Mouse (Mus musculus) CH12.LX (cell line): Measurements from ENCODE around the gene Tm7sf3. TPM values are rescaled to one million over a fixed set of nuclear protein-coding genes. Genes with fewer than 3 reads are reported as not detected.

Experiments
- DNase-seq: peaks from one replicate; pipeline ENCODE4 v3.0.0-alpha.2; 2013; ENCODE audit errors: extremely low read depth
- H3K27ac ChIP-seq: 2 replicates; pipeline ENCODE4 v1.5.1; 2012; ENCODE audit warnings: low read depth, mild to moderate bottlenecking, control low read depth, moderate library complexity; ENCODE audit not compliant: insufficient read depth
- H3K27me3 ChIP-seq: replicated peaks from 2 replicates; pipeline ENCODE3; 2012; ENCODE audit warnings: inconsistent platforms
- H3K36me3 ChIP-seq, 2 experiments: replicated peaks in 1 of 2; 2 replicates each; pipeline versions ENCODE3 to v1.6.1; 2012; ENCODE audit warnings: inconsistent platforms in 1 of 2, low read length in 1 of 2, mild to moderate bottlenecking in 1 of 2, mixed read lengths in 1 of 2, moderate library complexity in 1 of 2; ENCODE audit not compliant: control insufficient read depth in 1 of 2, insufficient read depth in 1 of 2
- H3K4me1 ChIP-seq, 2 experiments: 2 replicates each; pipeline ENCODE4 v1.6.1; 2012; ENCODE audit warnings: inconsistent platforms in 1 of 2, moderate library complexity in 1 of 2; ENCODE audit not compliant: insufficient read depth in 2 of 2, control insufficient read depth in 1 of 2
- H3K4me2 ChIP-seq: 2 replicates; pipeline ENCODE4 v1.6.1; 2012; ENCODE audit warnings: low read depth, mild to moderate bottlenecking, control low read depth; ENCODE audit not compliant: poor library complexity, insufficient read depth, severe bottlenecking
- H3K4me3 ChIP-seq, 3 experiments: fragments of 150-350 bp in 1 of 3; sonication (generic) in 1 of 3; replicated peaks in 1 of 3; 2 replicates each; pipeline versions ENCODE3 to v1.5.1; 2011 to 2012; ENCODE audit warnings: low read depth in 2 of 3, low read length in 2 of 3, mild to moderate bottlenecking in 2 of 3, moderate library complexity in 2 of 3, control low read depth in 1 of 3, improper control_type of control experiment in 1 of 3, inconsistent platforms in 1 of 3, mixed read lengths in 1 of 3; ENCODE audit not compliant: poor library complexity in 1 of 3
- H3K79me2 ChIP-seq: replicated peaks from 2 replicates; pipeline ENCODE4 v1.6.1; 2012; ENCODE audit warnings: mild to moderate bottlenecking, moderate library complexity; ENCODE audit not compliant: control insufficient read depth, poor library complexity, insufficient read depth, severe bottlenecking; ENCODE audit errors: extremely low read depth
- H3K9ac ChIP-seq: 2 replicates; pipeline ENCODE4 v1.6.1; 2012; ENCODE audit warnings: low read depth, mild to moderate bottlenecking, control low read depth, moderate library complexity; ENCODE audit not compliant: insufficient read depth
- H3K9me3 ChIP-seq: replicated peaks from 2 replicates; pipeline ENCODE3; 2012; ENCODE audit warnings: low read length, inconsistent platforms, mixed read lengths
- BHLHE40 ChIP-seq: IDR thresholded peaks from 2 replicates; pipeline ENCODE4 v1.6.1; 2011; ENCODE audit warnings: mild to moderate bottlenecking, low read depth, low read length, improper control_type of control experiment
- CHD1 ChIP-seq: IDR thresholded peaks from 2 replicates; pipeline ENCODE4 v1.6.1; 2012; ENCODE audit warnings: low read depth, low read length, improper control_type of control experiment, inconsistent platforms
- CHD2 ChIP-seq: IDR thresholded peaks from 2 replicates; pipeline ENCODE4 v1.6.1; 2011; ENCODE audit warnings: low read length, improper control_type of control experiment
- CTCF ChIP-seq, 2 experiments: IDR thresholded peaks in 1 of 2; conservative IDR thresholded peaks in 1 of 2; 2 replicates each; pipeline ENCODE4 v1.5.1; 2011 to 2012; ENCODE audit warnings: low read depth in 2 of 2, low read length in 2 of 2, improper control_type of control experiment in 1 of 2, inconsistent platforms in 1 of 2, mild to moderate bottlenecking in 1 of 2, moderate library complexity in 1 of 2
- E2F4 ChIP-seq: IDR thresholded peaks from 2 replicates; pipeline ENCODE4 v1.6.1; 2011; ENCODE audit warnings: low read depth, low read length, improper control_type of control experiment; ENCODE audit not compliant: insufficient replicate concordance
- ELF1 ChIP-seq: IDR thresholded peaks from 2 replicates; pipeline ENCODE4 v1.6.1; 2014; ENCODE audit warnings: low read depth, mild to moderate bottlenecking, inconsistent platforms, low read length, improper control_type of control experiment
- EP300 ChIP-seq: IDR thresholded peaks from 2 replicates; pipeline ENCODE4 v1.6.1; 2011; ENCODE audit warnings: low read length, improper control_type of control experiment
- ETS1 ChIP-seq: conservative IDR thresholded peaks from 2 replicates; pipeline ENCODE4 v1.6.1; 2012; ENCODE audit warnings: low read depth, mild to moderate bottlenecking, inconsistent platforms, low read length, improper control_type of control experiment, moderate library complexity
- GABPA ChIP-seq: IDR thresholded peaks from 2 replicates; pipeline ENCODE4 v1.6.1; 2012; ENCODE audit warnings: low read depth, low read length, improper control_type of control experiment, inconsistent platforms; ENCODE audit not compliant: insufficient replicate concordance
- HCFC1 ChIP-seq: IDR thresholded peaks from 2 replicates; pipeline ENCODE4 v1.6.1; 2012; ENCODE audit warnings: low read depth, mild to moderate bottlenecking, inconsistent platforms, low read length, improper control_type of control experiment
- IRF4 ChIP-seq: IDR thresholded peaks from 2 replicates; pipeline ENCODE4 v1.6.1; 2014; ENCODE audit warnings: low read depth, mild to moderate bottlenecking, inconsistent platforms, low read length, improper control_type of control experiment
- JUN ChIP-seq: IDR thresholded peaks from 2 replicates; pipeline ENCODE4 v1.6.1; 2011; ENCODE audit warnings: low read depth, mild to moderate bottlenecking, low read length, improper control_type of control experiment, moderate library complexity; ENCODE audit not compliant: insufficient read depth
- JUND ChIP-seq: conservative IDR thresholded peaks from 2 replicates; pipeline ENCODE4 v1.6.1; 2011; ENCODE audit warnings: low read depth, low read length, improper control_type of control experiment
- KAT2A ChIP-seq: IDR thresholded peaks from 2 replicates; pipeline ENCODE4 v1.6.1; 2012; ENCODE audit warnings: low read length, improper control_type of control experiment, inconsistent platforms; ENCODE audit not compliant: insufficient replicate concordance
- MAFK ChIP-seq: IDR thresholded peaks from 2 replicates; pipeline ENCODE4 v1.6.1; 2011; ENCODE audit warnings: low read length, improper control_type of control experiment; ENCODE audit not compliant: insufficient replicate concordance
- MAX ChIP-seq: IDR thresholded peaks from 2 replicates; pipeline ENCODE4 v1.6.1; 2011; ENCODE audit warnings: low read length, improper control_type of control experiment
- MAZ ChIP-seq: IDR thresholded peaks from 2 replicates; pipeline ENCODE4 v1.6.1; 2012; ENCODE audit warnings: low read depth, mild to moderate bottlenecking, inconsistent platforms, low read length, improper control_type of control experiment, moderate library complexity
- MEF2A ChIP-seq: IDR thresholded peaks from 2 replicates; pipeline ENCODE4 v1.6.1; 2014; ENCODE audit warnings: low read depth, mild to moderate bottlenecking, inconsistent platforms, low read length, improper control_type of control experiment, borderline replicate concordance
- MXI1 ChIP-seq: IDR thresholded peaks from 2 replicates; pipeline ENCODE4 v1.6.1; 2011; ENCODE audit warnings: mild to moderate bottlenecking, low read depth, low read length, improper control_type of control experiment
- MYC ChIP-seq: IDR thresholded peaks from 2 replicates; pipeline ENCODE4 v1.6.1; 2011; ENCODE audit warnings: low read depth, mild to moderate bottlenecking, improper control_type of control experiment, low read length
- NELFE ChIP-seq: IDR thresholded peaks from 2 replicates; pipeline ENCODE4 v1.6.1; 2011; ENCODE audit warnings: low read depth, low read length, improper control_type of control experiment
- NRF1 ChIP-seq: IDR thresholded peaks from 2 replicates; pipeline ENCODE4 v1.6.1; 2014; ENCODE audit warnings: low read depth, mild to moderate bottlenecking, inconsistent platforms, low read length, improper control_type of control experiment, moderate library complexity
- PAX5 ChIP-seq: IDR thresholded peaks from 2 replicates; pipeline ENCODE4 v1.6.1; 2012; ENCODE audit warnings: low read length, inconsistent platforms, mixed read lengths
- POLR2A ChIP-seq: IDR thresholded peaks from 2 replicates; pipeline ENCODE4 v1.6.1; 2011; ENCODE audit warnings: low read depth, mild to moderate bottlenecking, improper control_type of control experiment, low read length
- POLR2AphosphoS2 ChIP-seq: IDR thresholded peaks from 2 replicates; pipeline ENCODE4 v1.6.1; 2011; ENCODE audit warnings: low read depth, low read length, improper control_type of control experiment
- RAD21 ChIP-seq: IDR thresholded peaks from 2 replicates; pipeline ENCODE4 v1.6.1; 2011; ENCODE audit warnings: low read depth, mild to moderate bottlenecking, low read length, improper control_type of control experiment, moderate library complexity
- RCOR1 ChIP-seq: conservative IDR thresholded peaks from 2 replicates; pipeline ENCODE4 v1.6.1; 2012; ENCODE audit warnings: low read depth, mild to moderate bottlenecking, inconsistent platforms, low read length, improper control_type of control experiment
- SIN3A ChIP-seq: IDR thresholded peaks from 2 replicates; pipeline ENCODE4 v1.6.1; 2012; ENCODE audit warnings: low read length, improper control_type of control experiment, inconsistent platforms
- SMC3 ChIP-seq: IDR thresholded peaks from 2 replicates; pipeline ENCODE4 v1.6.1; 2011; ENCODE audit warnings: low read depth, low read length, improper control_type of control experiment
- TBP ChIP-seq: conservative IDR thresholded peaks from 2 replicates; pipeline ENCODE4 v1.6.1; 2011; ENCODE audit warnings: low read depth, low read length, improper control_type of control experiment
- TCF12 ChIP-seq: IDR thresholded peaks from 2 replicates; pipeline ENCODE4 v1.6.1; 2014; ENCODE audit warnings: low read depth, mild to moderate bottlenecking, inconsistent platforms, low read length, improper control_type of control experiment
- UBTF ChIP-seq: IDR thresholded peaks from 2 replicates; pipeline ENCODE4 v1.6.1; 2012; ENCODE audit warnings: low read depth, mild to moderate bottlenecking, inconsistent platforms, low read length, improper control_type of control experiment, moderate library complexity
- USF1 ChIP-seq: IDR thresholded peaks from 2 replicates; pipeline ENCODE4 v1.6.1; 2014; ENCODE audit warnings: low read depth, mild to moderate bottlenecking, inconsistent platforms, low read length, improper control_type of control experiment
- USF2 ChIP-seq: conservative IDR thresholded peaks from 2 replicates; pipeline ENCODE4 v1.6.1; 2011; ENCODE audit warnings: low read depth, low read length, improper control_type of control experiment
- ZC3H11A ChIP-seq: IDR thresholded peaks from 2 replicates; pipeline ENCODE4 v1.6.1; 2012; ENCODE audit warnings: low read depth, mild to moderate bottlenecking, inconsistent platforms, low read length, improper control_type of control experiment
- ZKSCAN1 ChIP-seq: IDR thresholded peaks from 2 replicates; pipeline ENCODE4 v1.6.1; 2012; ENCODE audit warnings: low read depth, inconsistent platforms, low read length, improper control_type of control experiment, borderline replicate concordance
- ZMIZ1 ChIP-seq: IDR thresholded peaks from 2 replicates; pipeline ENCODE4 v1.6.1; 2012; ENCODE audit warnings: low read depth, mild to moderate bottlenecking, inconsistent platforms, low read length, improper control_type of control experiment
- ZNF384 ChIP-seq: IDR thresholded peaks from 2 replicates; pipeline ENCODE4 v1.6.1; 2012; ENCODE audit warnings: low read depth, low read length, improper control_type of control experiment, inconsistent platforms
- dilution Hi-C: fragments of 300-500 bp; cut with MboI; formaldehyde crosslinking; loops from 2 replicates; pipeline ENCODE4 v1.14.3; 2020; ENCODE audit warnings: low sequenced_read_pairs; ENCODE audit not compliant: extremely low pct_unique_long_range_greater_than_20kb, extremely low pct_ligation_motif_present
- in situ Hi-C: fragments of 300-500 bp; cut with MboI; formaldehyde crosslinking; loops from 3 replicates; pipeline ENCODE4 v1.14.3; 2019; ENCODE audit warnings: low sequenced_read_pairs, low pct_ligation_motif_present, low pct_unique_long_range_greater_than_20kb, mixed read lengths
- polyA plus RNA-seq: library from polyadenylated mRNA; unstranded; fragments of >175 nt; gene quantifications from 2 replicates; pipeline ENCODE4 v1.2.1, GENCODE M21; 2012; ENCODE audit warnings: low read depth; ENCODE audit not compliant: insufficient read length
- total RNA-seq, 2 experiments: library from RNA; depleted of rRNA; stranded (reverse); fragments of 300-350 nt in 1 of 2; fragments of >200 nt in 1 of 2; gene quantifications; 2 replicates each; pipeline ENCODE4 v1.2.3; 2012 to 2014

Tm7sf3 gene
- total and polyA plus RNA-seq, 3 experiments = 11.4 to 23.9 (median 13.4) TPM

GRCm38 (mm10) chr6:146640068-146640965, 2.3 kb downstream of the Tm7sf3 start:
- in situ Hi-C loops (loop anchor here (10.0 kb wide), 1 partner anchor 236 kb away; no protein-coding TSS in a partner anchor), dilution Hi-C loops (no loop called here)
- no peaks in the 10 kb centered on the region for H3K9me3 ChIP-seq
- no peak overlapping the region for H3K4me2 ChIP-seq
- H3K79me2 ChIP-seq = peaks cover 8% of the 10 kb centered on the region; the same call in 1 of the 2 replicates
- no peak overlapping the region for H3K27ac ChIP-seq
- H3K36me3 ChIP-seq = no peaks in the 10 kb centered on the region
- TF ChIP-seq BHLHE40 = 0 out of 2 replicates have a peak, but pooled peaks have one; percentile 14
- TF ChIP-seq POLR2A = no peak
- 0 out of 2 replicates have a peak, but pooled peaks have one; percentile 66 for TF ChIP-seq TBP
- TF ChIP-seq TCF12 = no peak
- TF ChIP-seq ZC3H11A = no peak
- no peak for TF ChIP-seq USF1
- no peak for TF ChIP-seq ZMIZ1
- no peak for TF ChIP-seq USF2
- no peak for TF ChIP-seq HCFC1
- no peak for TF ChIP-seq MXI1
- no peak for TF ChIP-seq MAFK
- TF ChIP-seq ZKSCAN1 = no peak
- no peak for TF ChIP-seq JUND
- no peak for TF ChIP-seq CHD1
- peak; percentile 51; the same call in 1 of the 2 replicates for TF ChIP-seq EP300
- no peak for TF ChIP-seq SMC3
- no peak for TF ChIP-seq UBTF
- no peak for TF ChIP-seq POLR2AphosphoS2
- 0 out of 2 replicates have a peak, but pooled peaks have one; percentile 29 for TF ChIP-seq IRF4
- TF ChIP-seq MYC = no peak
- TF ChIP-seq ZNF384 = no peak
- TF ChIP-seq GABPA = no peak
- TF ChIP-seq PAX5 = no peak
- TF ChIP-seq RAD21 = no peak
- no peak for TF ChIP-seq MAX
- TF ChIP-seq CHD2 = no peak
- TF ChIP-seq NELFE = peak; percentile 26; the same call in 1 of the 2 replicates
- TF ChIP-seq JUN = no peak
- no peak for TF ChIP-seq E2F4
- no peak for TF ChIP-seq MAZ
- TF ChIP-seq CTCF (conservative IDR thresholded peaks at IDR 0.05 in 1 of 2, IDR thresholded peaks at IDR 0.05 in 1 of 2; ENCODE audit: low read depth in 2 of 2, low read length in 2 of 2) = no peak
- 0 out of 2 replicates have a peak, but pooled peaks have one; percentile 26 for TF ChIP-seq KAT2A
- TF ChIP-seq ETS1 = no peak
- TF ChIP-seq MEF2A = no peak
- no peak for TF ChIP-seq RCOR1
- peak; percentile 43; the same call in 1 of the 2 replicates for TF ChIP-seq SIN3A
- TF ChIP-seq ELF1 = no peak
- no peak for TF ChIP-seq NRF1
- peaks cover 5 to 38% of the 10 kb centered on the region in 2 experiments for H3K4me1 ChIP-seq
- H3K27me3 ChIP-seq = no peaks in the 10 kb centered on the region
- no peak overlapping the region for H3K9ac ChIP-seq
- no peak overlapping the region for H3K4me3 ChIP-seq
- DNase-seq = no peak
